Mouse (Mus musculus) urinary bladder, postnatal 25 days (tissue): Measurements from ENCODE around the gene Fndc1.

Experiments
- DNase-seq: peaks from one replicate; pipeline ENCODE4 v3.0.0; 2022; ENCODE audit warnings: low spot score

Gene Fndc1

GRCm38 (mm10) chr17:7820176-7820575 lies 6.9 kb downstream of the Fndc1 start:
- DNase-seq, result no peak

GRCm38 (mm10) chr17:7816602-7817001 lies 10.5 kb downstream of the Fndc1 start:
- DNase-seq, result no peak

- DNase-seq, result no peak
Measured at GRCm38 (mm10) chr17:7814433-7814832, 12.7 kb downstream of the Fndc1 start.

GRCm38 (mm10) chr17:7808043-7808442 lies 19.1 kb downstream of the Fndc1 start:
- DNase-seq, result no peak

GRCm38 (mm10) chr17:7805105-7805504 lies 22.0 kb downstream of the Fndc1 start:
- DNase-seq, result no peak

GRCm38 (mm10) chr17:7802483-7802882 lies 24.6 kb downstream of the Fndc1 start:
- no peak for DNase-seq

GRCm38 (mm10) chr17:7799894-7800293 lies 27.2 kb downstream of the Fndc1 start:
- no peak for DNase-seq

GRCm38 (mm10) chr17:7795584-7795983 lies 31.5 kb downstream of the Fndc1 start:
- DNase-seq, result no peak

GRCm38 (mm10) chr17:7795168-7795567 lies 31.9 kb downstream of the Fndc1 start:
- no peak for DNase-seq

GRCm38 (mm10) chr17:7794093-7794492 lies 33.0 kb downstream of the Fndc1 start:
- DNase-seq, result no peak

GRCm38 (mm10) chr17:7790512-7790911 lies 36.6 kb downstream of the Fndc1 start:
- DNase-seq, result no peak

GRCm38 (mm10) chr17:7774101-7774500 lies 53.0 kb downstream of the Fndc1 start:
- no peak for DNase-seq

- no peak for DNase-seq
Measured at GRCm38 (mm10) chr17:7759786-7760185, 67.3 kb downstream of the Fndc1 start.

- DNase-seq, result no peak
Measured at GRCm38 (mm10) chr17:7755001-7755400, 72.1 kb downstream of the Fndc1 start.

GRCm38 (mm10) chr17:7753383-7753782 lies 73.7 kb downstream of the Fndc1 start:
- DNase-seq, result no peak

- no peak for DNase-seq
Measured at GRCm38 (mm10) chr17:7749051-7749815, 77.9 kb downstream of the Fndc1 start.

- no peak for DNase-seq
Measured at GRCm38 (mm10) chr17:7746841-7747240, 80.3 kb downstream of the Fndc1 start.

GRCm38 (mm10) chr17:7744976-7745375 lies 82.1 kb downstream of the Fndc1 start:
- no peak for DNase-seq

GRCm38 (mm10) chr17:7740988-7741387 lies 86.1 kb downstream of the Fndc1 start:
- peak; percentile 28 for DNase-seq

GRCm38 (mm10) chr17:7722991-7723390 lies 104.1 kb downstream of the Fndc1 start:
- no peak for DNase-seq

- DNase-seq, result no peak
Measured at GRCm38 (mm10) chr17:7718886-7719285, 108.2 kb downstream of the Fndc1 start.

GRCm38 (mm10) chr17:7717945-7718344 lies 109.2 kb downstream of the Fndc1 start:
- DNase-seq, result no peak

GRCm38 (mm10) chr17:7713020-7713419 lies 114.1 kb downstream of the Fndc1 start:
- DNase-seq, result no peak

GRCm38 (mm10) chr17:7707073-7707472 lies 120.0 kb downstream of the Fndc1 start:
- no peak for DNase-seq
